Mouse (Mus musculus) cerebellum, adult 2 months (tissue): ENCODE data around the gene Slc35b2.
A peak's percentile ranks its signal among the peaks of the same experiment; 100 is the strongest.

Experiments
- CTCF ChIP-seq: fragments of 200-500 bp; IDR thresholded peaks from 2 replicates; pipeline ENCODE4 v1.5.1; 2011; ENCODE audit warnings: low read depth, mild to moderate bottlenecking, control low read depth, low read length, moderate library complexity, borderline replicate concordance; ENCODE audit not compliant: insufficient read depth
- POLR2A ChIP-seq: fragments of 200-500 bp; IDR thresholded peaks from 2 replicates; pipeline ENCODE4 v1.6.1; 2011; ENCODE audit warnings: low read length, control low read depth, borderline replicate concordance; ENCODE audit not compliant: insufficient read depth

- TF ChIP-seq CTCF (peak; percentile 81), POLR2A (peak; percentile 19; the same call in 1 of the 2 replicates)
These were observed 21.4 kb downstream of the Slc35b2 start for GRCm38 (mm10) chr17:45584939-45585678.
